Mouse (Mus musculus): ENCODE results near the gene Smarcd1. TPM values are rescaled to one million over a fixed set of nuclear protein-coding genes. Genes with fewer than 3 reads are reported as not detected.
"Not testable (repeated sequence)": the region's sequence is repeated elsewhere in the genome, so short reads cannot be mapped to it uniquely, and the experiment has no call there.

The Smarcd1 gene
- polyA plus RNA-seq, 1 experiment from 2014 or later, result 145 TPM

DNA sequence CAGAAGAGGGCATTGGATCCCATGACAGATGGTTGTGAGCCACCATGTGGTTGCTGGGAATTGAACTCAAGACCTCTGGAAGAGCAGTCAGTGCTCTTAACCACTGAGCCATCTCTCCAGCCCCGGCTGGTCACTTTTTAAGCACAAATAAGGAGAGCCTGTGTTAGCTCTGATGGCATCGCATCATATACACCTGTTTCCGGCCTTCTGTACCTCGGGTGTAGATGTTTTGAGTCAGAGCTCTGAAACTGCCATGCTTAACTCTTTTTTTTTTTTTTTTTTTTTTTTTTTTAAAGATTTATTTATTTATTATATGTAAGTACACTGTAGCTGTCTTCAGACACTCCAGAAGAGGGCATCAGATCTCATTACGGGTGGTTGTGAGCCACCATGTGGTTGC, 25.1 kb downstream of the Smarcd1 start:
- not testable (repeated sequence) for H3K27me3 ChIP-seq; H3K27ac ChIP-seq; H3K9ac ChIP-seq (replicated peaks); H3K9me3 ChIP-seq; H3K4me3 ChIP-seq (replicated peaks); ATAC-seq
- H3K36me3 ChIP-seq, result peaks cover 44% of the 10 kb centered on the region
- H3K4me2 ChIP-seq (replicated peaks), result peak overlapping the region; percentile 90; the same call in 1 of the 2 replicates
- 98% methylated on average over 4 of the region's 5 CpGs for WGBS
- H3K4me1 ChIP-seq (replicated peaks), result peaks cover 38% of the 10 kb centered on the region

DNA sequence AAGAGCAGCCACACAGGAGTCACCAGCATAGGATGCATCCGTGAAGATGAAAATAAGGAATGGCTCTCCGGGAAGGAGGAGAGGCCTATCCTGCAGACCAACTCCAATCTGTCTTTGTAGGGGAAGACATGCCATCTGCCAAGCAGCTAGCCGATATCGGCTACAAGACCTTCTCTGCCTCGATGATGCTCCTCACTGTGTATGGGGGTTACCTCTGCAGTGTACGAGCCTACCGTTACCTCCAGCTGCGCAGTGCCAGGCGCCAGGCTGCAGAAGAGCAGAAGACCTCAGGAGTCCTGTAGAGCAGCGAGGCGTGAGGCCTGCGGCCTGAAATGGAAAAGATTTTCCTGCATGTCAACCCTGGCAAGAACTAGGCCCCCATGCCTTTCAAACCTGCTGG, 25.6 kb downstream of the Smarcd1 start:
- Histone ChIP-seq H3K36me3 (peaks cover 44% of the 10 kb centered on the region), H3K4me2 (replicated peaks) (no peak overlapping the region), H3K4me3 (replicated peaks) (no peak overlapping the region), H3K9me3 (no peaks in the 10 kb centered on the region), H3K27me3 (no peaks in the 10 kb centered on the region), H3K27ac (no peak overlapping the region), H3K4me1 (replicated peaks) (peaks cover 38% of the 10 kb centered on the region), H3K9ac (replicated peaks) (no peak overlapping the region)
- ATAC-seq, result no peak
- WGBS, result 95% methylated on average over 12 of the region's 12 CpGs

DNA sequence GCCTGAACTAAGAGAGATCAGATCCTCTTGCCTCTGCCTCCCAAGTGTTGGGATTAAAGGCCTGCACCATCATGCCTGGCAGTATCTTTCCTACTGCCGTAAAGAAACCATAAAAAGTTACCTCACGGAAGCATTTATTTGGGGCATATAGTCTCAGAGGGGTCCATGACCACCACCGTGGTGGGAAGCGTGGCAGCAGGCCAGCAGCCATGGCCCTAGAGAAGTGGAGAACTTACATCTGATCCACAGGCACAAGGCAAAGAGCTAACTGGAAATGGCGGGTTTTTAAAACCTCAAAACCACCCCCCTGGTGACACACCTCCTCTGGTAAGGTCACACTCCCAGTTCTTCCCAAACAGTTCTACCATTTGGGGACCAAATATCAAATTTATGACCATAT, 26.3 kb downstream of the Smarcd1 start:
- Histone ChIP-seq H3K36me3 (peaks cover 43% of the 10 kb centered on the region), H3K4me1 (replicated peaks) (peaks cover 34% of the 10 kb centered on the region), H3K4me2 (replicated peaks) (no peak overlapping the region), H3K9ac (replicated peaks) (no peak overlapping the region), H3K27ac (no peak overlapping the region), H3K27me3 (no peaks in the 10 kb centered on the region), H3K4me3 (replicated peaks) (no peak overlapping the region), H3K9me3 (no peaks in the 10 kb centered on the region)
- 94% methylated on average over 5 of the region's 5 CpGs for WGBS
- ATAC-seq, result no peak

DNA sequence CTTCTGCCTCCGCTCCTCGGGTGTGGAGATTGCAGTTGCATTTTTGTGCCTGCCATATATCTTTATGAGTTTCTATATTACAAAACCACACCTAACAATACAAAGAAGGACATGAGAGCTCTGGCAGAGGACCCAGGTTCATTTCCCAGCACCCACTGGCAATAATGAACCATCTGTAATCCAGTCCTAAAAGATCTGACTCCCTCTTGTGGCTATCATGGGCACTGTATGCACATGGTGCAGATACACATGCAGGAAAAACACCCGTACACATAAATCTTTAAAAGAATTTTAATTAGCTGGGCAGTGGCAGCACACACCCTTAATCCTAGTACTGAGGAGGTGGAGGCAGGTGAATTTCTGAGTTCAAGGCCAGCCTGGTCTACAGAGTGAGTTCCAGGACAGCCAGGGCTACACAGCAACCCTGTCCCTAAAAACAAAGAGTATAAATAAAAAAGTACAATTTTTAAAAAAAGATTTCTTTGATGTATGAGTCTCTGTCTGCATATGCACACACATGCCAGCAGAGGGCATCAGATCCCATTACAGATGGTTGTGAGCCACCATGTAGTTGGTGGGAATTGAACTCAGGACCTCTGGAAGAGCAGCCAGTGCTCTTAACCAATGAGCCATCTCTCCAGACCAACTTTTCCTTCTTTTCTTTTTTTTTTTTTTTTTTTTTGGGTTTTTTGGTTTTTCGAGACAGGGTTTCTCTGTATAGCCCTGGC, 27.3 kb downstream of the Smarcd1 start:
- 94% methylated on average over 3 of the region's 4 CpGs for WGBS
- Histone ChIP-seq H3K27ac (no peak overlapping the region), H3K36me3 (peaks cover 42% of the 10 kb centered on the region), H3K9ac (replicated peaks) (no peak overlapping the region), H3K4me3 (replicated peaks) (no peak overlapping the region), H3K27me3 (no peaks in the 10 kb centered on the region), H3K4me2 (replicated peaks) (no peak overlapping the region), H3K4me1 (replicated peaks) (peaks cover 23% of the 10 kb centered on the region), H3K9me3 (no peaks in the 10 kb centered on the region)
- no peak for ATAC-seq

DNA sequence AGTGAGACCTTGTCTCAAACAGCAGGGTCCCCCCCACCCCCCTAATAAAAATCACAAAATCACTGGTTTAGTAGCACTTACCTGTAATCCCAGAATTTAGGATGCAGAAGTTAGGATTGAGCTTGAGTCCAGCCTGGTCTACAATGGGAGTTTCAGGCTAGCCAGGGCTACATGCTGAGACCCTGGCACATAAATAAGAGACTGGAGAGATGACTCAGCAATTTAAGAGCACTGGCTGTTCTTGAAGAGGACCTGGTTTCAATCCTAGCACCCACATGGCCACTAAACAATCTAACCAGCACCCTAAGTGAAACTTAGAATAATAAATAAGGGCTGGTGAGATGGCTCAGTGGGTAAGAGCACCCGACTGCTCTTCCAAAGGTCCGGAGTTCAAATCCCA, 29.2 kb downstream of the Smarcd1 start:
- H3K9ac ChIP-seq (replicated peaks), result no peak overlapping the region
- no peak overlapping the region for H3K4me2 ChIP-seq (replicated peaks)
- 97% methylated on average over 2 of the region's 2 CpGs for WGBS
- H3K9me3 ChIP-seq, result no peaks in the 10 kb centered on the region
- peaks cover 12% of the 10 kb centered on the region for H3K4me1 ChIP-seq (replicated peaks)
- peaks cover 61% of the 10 kb centered on the region for H3K36me3 ChIP-seq
- no peak overlapping the region for H3K27ac ChIP-seq
- ATAC-seq, result no peak
- no peak overlapping the region for H3K4me3 ChIP-seq (replicated peaks)
- no peaks in the 10 kb centered on the region for H3K27me3 ChIP-seq

DNA sequence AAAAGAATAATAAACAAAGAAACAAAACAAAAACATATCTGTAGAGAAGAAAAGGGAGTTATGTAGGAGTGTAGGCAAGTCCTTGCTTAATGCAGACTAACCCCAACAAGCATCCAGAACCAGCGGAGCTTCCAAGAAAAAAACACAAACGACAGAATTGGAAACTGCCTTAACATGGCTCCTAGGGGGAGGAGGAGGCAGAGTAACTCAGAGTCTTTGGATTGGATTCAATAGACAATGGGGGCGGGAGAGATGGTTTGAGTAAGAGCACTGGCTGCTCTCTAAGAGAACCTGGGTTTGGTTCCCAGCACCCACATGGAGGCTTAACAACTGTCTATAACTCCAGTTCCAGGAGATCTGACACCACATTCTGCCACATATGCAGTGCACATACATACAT, 29.7 kb downstream of the Smarcd1 start:
- Histone ChIP-seq H3K4me1 (replicated peaks) (peaks cover 7% of the 10 kb centered on the region), H3K4me3 (replicated peaks) (no peak overlapping the region), H3K4me2 (replicated peaks) (no peak overlapping the region), H3K36me3 (peaks cover 66% of the 10 kb centered on the region), H3K9ac (replicated peaks) (no peak overlapping the region), H3K27me3 (no peaks in the 10 kb centered on the region), H3K9me3 (no peaks in the 10 kb centered on the region), H3K27ac (no peak overlapping the region)
- no peak for ATAC-seq
- WGBS, result 92% methylated on average over 3 of the region's 3 CpGs

DNA sequence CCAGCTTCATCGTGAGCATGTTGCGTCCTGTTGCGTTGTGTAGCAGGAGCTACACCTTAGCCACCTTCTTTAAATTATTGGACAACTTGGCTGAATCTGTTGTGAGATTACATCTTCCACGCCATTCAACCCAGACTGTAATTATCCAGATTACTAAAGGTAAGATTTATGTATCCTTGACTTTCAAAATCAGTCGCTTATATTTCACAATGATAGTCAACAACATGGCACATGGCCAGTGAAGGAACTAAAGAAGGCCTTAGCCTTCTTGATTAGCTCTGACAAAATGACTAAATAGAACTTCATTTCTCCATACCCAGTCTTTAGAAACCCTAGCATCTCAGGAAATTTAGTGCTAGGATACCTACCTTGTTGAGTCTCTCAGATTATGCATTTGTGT, 31.3 kb downstream of the Smarcd1 start:
- no peaks in the 10 kb centered on the region for H3K9me3 ChIP-seq
- H3K4me3 ChIP-seq (replicated peaks), result no peak overlapping the region
- peaks cover 72% of the 10 kb centered on the region for H3K36me3 ChIP-seq
- no peak for ATAC-seq
- WGBS, result 95% methylated on average over 5 of the region's 5 CpGs
- no peaks in the 10 kb centered on the region for H3K4me1 ChIP-seq (replicated peaks)
- H3K27ac ChIP-seq, result no peak overlapping the region
- no peak overlapping the region for H3K9ac ChIP-seq (replicated peaks)
- H3K4me2 ChIP-seq (replicated peaks), result no peak overlapping the region
- no peaks in the 10 kb centered on the region for H3K27me3 ChIP-seq

DNA sequence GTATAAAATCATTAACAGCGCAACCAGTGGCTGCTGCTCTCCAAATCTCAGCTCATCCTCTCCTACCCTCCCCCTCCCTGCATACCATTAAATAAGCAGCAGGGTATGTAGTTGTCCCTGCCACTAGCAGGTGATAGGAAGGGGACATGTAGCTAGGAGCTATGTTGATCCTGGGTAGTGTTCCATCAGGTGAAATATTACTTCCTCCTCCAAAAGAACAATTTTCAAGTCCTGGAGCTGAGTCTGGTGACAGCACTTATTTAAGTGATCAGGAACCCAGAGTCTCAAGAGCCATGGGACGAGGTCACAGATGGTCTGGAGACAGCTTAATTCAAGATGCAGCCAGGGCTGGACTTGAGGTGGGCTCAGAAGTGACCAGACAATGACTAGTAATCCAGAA, 33.7 kb downstream of the Smarcd1 start:
- Histone ChIP-seq H3K4me2 (replicated peaks) (no peak overlapping the region), H3K27ac (no peak overlapping the region), H3K9ac (replicated peaks) (no peak overlapping the region), H3K27me3 (no peaks in the 10 kb centered on the region), H3K36me3 (peaks cover 84% of the 10 kb centered on the region), H3K4me3 (replicated peaks) (no peak overlapping the region), H3K9me3 (no peaks in the 10 kb centered on the region), H3K4me1 (replicated peaks) (no peaks in the 10 kb centered on the region)
- WGBS, result 91% methylated on average over 2 of the region's 2 CpGs
- ATAC-seq, result no peak

DNA sequence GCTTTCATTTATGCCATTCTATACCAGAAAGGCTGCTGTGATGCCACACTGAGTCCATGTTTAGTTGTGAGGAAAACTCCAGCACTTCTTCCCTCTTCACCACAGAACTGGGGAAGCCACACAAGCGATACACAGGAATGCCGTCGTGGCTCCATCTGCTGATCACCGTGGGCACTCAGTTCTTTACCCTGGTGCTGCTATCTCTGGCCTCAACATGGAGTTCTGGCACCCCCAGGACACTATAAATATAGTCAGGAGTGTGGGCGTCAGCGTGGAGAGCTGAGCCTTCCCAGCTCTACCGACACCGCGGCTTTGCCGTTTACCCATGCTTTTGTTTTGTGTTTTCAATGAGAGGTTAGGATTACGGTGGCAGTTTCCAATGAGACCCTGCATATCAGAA, 34.7 kb downstream of the Smarcd1 start:
- no peaks in the 10 kb centered on the region for H3K9me3 ChIP-seq
- no peak overlapping the region for H3K4me2 ChIP-seq (replicated peaks)
- H3K27me3 ChIP-seq, result no peaks in the 10 kb centered on the region
- 90% methylated on average over 11 of the region's 11 CpGs for WGBS
- H3K4me1 ChIP-seq (replicated peaks), result no peaks in the 10 kb centered on the region
- H3K4me3 ChIP-seq (replicated peaks), result no peak overlapping the region
- ATAC-seq, result no peak
- no peak overlapping the region for H3K27ac ChIP-seq
- H3K9ac ChIP-seq (replicated peaks), result no peak overlapping the region
- H3K36me3 ChIP-seq, result peaks cover 90% of the 10 kb centered on the region

DNA sequence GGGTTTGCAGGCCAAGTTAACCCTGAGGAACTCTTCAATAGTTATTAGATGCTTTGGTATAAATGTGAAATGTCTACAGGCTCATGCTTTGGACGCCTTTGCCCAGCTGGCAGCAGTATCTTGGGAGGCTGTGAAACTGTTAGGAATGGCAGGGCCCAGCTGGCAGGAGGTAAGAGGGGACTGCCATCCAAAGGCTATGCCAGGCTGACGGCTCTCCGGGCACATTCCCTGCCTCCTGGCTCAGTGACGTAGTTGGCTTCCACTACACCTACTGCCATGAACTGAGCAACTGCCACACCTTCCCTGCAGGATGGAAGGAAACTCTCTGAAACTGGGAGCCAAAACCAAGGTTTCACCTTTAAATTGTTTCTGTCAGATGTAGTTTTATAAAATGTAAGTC, 38.3 kb downstream of the Smarcd1 start:
- no peak overlapping the region for H3K4me3 ChIP-seq (replicated peaks)
- peaks cover 93% of the 10 kb centered on the region for H3K36me3 ChIP-seq
- ATAC-seq, result no peak
- H3K9ac ChIP-seq (replicated peaks), result no peak overlapping the region
- H3K4me1 ChIP-seq (replicated peaks), result no peaks in the 10 kb centered on the region
- no peak overlapping the region for H3K4me2 ChIP-seq (replicated peaks)
- H3K27me3 ChIP-seq, result no peaks in the 10 kb centered on the region
- over 99% methylated on average over 4 of the region's 4 CpGs for WGBS
- H3K9me3 ChIP-seq, result no peaks in the 10 kb centered on the region
- H3K27ac ChIP-seq, result no peak overlapping the region

DNA sequence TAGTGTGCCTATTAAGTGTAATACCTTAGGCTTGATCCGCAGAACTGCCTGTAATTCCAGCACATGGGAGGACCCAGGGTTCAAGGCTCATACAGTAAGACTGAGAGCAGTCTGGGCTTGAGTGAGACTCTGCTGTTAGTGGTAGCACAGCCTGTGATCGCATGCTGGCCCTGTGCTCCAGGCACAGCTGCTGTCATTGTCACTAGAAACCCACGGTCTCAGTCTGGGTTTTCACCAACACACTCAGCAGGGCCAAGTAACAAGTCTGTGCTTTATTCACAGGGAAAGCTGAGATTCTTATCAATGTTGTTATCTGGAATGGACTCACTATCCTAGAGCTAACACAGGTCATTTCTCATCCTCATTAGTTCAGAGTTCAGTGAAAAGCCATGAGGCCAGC, 52.3 kb downstream of the Smarcd1 start:
- WGBS, result 88% methylated on average over 3 of the region's 3 CpGs

More for the DNA sequence above, 52.3 kb downstream of the Smarcd1 start:
- no peak overlapping the region for H3K4me3 ChIP-seq (replicated peaks)
- ATAC-seq, result no peak
- H3K9me3 ChIP-seq, result no peaks in the 10 kb centered on the region
- H3K9ac ChIP-seq (replicated peaks), result no peak overlapping the region
- no peak overlapping the region for H3K27ac ChIP-seq
- H3K36me3 ChIP-seq, result 0 out of 2 replicates have a peak, but pooled peaks cover 8% of the 10 kb centered on the region
- no peaks in the 10 kb centered on the region for H3K4me1 ChIP-seq (replicated peaks)
- no peaks in the 10 kb centered on the region for H3K27me3 ChIP-seq
- H3K4me2 ChIP-seq (replicated peaks), result no peak overlapping the region

Data from midbrain, embryonic 13.5 days (tissue).